Mouse (Mus musculus): ENCODE results near the gene Il6st.

Il6st gene

DNA sequence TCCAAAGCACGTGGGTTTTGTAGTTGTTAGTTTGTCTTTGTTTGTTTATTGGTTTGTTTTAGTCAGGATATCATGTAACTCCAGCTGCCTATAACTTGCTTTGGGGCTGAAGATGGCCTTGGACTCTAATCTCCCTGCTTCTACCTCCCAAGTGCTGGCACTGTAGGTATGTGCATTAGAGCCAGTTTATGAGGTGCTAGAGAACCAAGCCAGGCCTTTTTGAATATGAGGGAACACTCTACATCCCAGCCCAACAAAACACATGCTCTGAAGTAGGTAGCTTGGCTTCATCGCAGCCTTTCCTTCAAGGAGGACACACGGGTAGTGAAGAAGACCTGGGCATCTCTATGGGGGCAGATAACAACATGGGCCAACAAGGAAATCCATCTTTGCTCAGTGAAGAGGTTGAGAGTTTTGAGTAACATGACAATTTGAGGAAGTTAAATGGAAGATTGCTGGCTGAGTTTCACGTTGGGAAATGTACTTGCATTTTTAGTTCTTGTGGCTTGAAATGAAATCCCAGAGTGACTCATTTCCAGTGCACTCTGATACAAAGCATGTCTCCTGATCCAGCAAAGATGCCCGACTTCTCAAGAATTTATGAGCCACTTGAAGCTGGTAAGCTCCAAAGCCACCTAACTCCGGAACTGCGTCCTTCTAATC, 20.9 kb upstream of the Il6st start:
- DNase-seq (ENCODE audit: low read depth, low spot score), result no peak

DNA sequence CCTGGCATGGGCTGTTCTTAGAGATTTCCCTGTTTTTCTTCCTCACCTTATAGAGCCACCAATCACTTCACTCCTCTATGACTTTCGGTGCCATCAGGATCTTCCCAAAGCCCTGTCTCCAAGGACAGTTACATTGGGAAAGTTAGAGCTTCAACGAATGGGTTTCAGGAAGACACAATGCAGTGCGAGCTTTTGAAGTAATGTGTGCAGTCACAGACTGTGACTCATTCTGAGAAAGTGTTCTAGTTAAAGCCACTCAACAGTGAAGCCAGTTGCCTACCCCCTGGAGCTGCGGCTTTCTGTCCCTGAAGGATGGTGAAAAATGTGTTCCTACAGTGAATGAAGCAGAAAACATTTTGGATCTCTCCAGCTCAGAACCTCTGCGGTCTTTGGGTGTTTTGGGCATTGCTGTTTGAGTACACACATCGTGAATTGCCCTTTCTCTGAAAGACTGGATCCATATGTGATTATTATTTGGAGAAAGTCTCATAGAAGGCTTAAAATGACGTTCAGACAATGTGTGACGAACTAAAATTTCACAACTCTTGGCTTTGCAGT, 16.7 kb upstream of the Il6st start:
- no peak for DNase-seq (ENCODE audit: low read depth, low spot score)

DNA sequence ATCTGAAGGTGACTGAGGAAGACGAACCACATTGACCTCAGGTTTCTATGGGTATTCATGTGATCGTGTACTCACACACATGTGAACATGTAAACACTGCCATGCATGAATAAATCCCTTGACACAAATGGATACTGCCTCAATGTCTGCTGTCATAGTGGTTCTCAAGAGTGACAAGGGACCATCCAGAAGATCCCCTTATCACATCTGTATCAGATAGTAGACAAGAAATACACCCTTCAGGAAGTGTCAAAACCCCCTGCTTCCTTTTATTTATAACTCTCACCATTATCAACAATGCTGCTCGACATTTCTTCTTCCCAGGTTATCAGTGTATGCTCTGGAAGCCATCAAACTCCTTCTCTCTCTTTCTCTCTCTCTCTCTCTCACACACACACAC, 13.7 kb upstream of the Il6st start:
- no peak for DNase-seq (ENCODE audit: low read depth, low spot score)

DNA sequence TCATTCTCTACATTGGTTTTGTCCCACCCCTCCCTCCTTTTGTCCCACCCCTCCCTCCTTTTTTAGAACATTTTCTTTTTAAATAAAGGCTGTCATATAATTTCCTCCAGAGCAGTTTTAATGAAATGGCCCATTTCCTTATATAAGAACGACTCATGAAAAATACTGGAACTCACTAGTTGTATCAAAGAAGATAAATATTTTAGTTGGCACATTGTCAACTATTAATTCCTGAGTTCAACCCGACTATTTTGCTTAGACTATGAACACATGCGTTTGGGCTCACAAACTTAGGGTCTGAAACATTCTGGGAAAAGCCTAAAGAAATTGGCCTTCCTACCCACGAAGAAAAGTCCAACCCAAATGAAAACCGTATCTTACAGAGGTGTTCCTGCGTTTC, 6.5 kb upstream of the Il6st start:
- no peak for DNase-seq (ENCODE audit: low read depth, low spot score)

DNA sequence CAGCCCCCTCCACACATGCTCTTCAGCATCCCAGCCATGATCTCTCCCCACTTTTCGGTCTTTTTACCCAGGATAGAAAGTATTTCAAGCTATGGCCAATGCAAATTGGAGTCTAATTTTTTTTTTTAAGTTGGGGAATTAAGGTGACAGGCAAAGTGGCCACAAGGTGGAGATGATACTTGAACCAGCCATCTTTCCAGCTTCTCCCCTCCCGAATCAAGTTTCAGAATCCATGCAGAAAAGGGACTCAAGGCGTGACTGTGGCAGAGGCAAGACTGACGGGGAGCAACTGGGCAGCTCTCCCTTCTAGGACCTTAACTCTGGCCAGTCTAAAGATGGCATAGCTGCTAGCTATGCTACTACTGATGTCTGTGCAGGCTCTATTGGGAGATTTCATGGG, 5.9 kb upstream of the Il6st start:
- no peak for DNase-seq (ENCODE audit: low read depth, low spot score)

DNA sequence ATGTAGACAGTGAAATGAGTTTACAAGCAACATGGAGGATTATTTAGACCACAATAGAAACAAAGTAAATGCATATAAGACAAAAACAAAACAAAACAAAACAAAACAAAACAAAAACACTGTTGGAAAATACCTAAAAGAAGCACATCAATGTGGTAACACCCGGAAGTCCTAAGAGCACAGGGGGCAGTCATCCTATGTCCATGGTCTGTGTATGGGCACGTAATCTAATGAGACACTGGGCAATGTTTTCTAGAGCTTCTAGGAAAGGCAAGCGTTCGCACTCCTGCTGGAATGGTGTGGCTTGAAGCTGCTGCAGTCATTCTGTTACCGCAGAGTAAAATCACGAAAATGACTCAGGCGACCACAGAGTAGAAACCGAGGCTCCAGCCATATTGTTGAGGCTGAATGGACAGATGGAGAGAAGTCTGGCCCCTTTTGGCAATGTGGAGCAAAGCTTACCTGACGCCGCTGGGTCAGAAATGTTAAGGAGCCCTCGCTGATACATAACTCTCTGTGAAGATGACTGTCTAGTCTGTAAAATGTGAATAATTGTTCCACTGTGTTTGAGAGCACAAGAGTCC, 5.3 kb upstream of the Il6st start:
- no peak for DNase-seq (ENCODE audit: low read depth, low spot score)

DNA sequence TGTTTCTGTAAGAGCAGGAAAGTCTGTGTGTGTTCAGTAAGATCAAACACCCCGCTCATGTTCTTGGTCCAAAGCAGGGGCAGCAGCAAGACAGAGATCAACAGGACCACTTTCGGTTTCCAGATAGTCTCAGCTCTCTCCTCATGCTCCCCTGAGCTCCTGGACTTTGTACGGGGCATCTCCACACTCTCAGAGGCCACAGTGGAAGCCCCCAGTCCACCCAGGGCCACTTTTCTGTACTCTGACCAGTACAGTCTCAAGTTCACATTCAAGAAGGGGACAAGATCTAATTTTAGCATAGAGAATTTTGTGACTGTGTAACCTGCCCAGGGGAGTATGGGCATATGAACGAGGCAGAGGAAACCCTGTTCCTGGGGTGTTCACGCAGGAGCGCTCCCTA, 3.9 kb upstream of the Il6st start:
- DNase-seq (ENCODE audit: low read depth, low spot score), result no peak

DNA sequence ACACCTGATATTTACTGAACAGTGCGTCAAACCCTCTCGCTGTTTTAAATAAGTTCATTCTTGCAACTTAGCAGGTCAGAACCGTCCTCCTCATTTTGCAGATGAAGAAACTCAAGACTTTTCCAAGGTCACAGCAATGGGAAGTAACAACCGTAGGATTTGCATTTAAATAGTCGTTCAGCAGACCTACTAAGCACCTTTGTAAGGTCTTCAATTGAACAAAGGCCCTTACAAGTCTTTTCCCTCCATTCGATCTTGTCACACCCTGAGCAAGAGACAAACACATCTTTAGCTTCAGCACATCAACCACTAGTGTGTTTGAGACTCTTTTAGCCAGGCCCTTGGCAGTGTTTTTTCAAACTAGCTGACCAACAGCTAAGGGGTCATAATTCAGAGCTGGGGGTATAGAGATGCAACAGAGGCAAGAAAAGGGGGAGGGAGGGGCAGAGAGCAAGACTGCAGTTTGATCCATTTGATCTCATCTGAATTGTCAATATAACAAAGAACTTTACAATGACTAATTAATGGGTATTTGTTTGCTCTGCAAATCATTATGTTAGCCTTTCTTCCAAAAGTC, 1.4 kb upstream of the Il6st start:
- DNase-seq (ENCODE audit: low read depth, low spot score), result no peak

DNA sequence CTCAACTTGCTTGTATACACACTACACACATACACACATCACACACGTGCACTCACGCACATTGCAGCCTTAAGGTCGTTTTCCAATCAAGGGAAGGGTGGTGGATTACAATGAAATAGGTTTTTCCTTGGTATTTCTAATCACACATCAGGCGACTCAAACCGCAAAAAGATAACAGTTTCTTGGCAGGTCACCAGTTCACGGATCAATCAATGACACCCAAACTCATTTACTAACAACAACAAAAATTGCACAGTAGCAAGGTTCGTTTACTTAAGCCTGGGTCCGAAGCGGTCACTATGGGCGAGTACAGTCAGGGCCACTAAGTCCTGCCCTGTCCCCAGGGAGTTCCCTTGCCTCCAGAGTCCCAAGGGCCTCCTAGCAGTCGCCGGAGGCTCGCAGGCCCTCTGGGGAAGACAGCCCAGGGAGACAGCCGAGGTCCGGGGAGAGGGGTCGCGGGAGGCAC, 500 bp upstream of the Il6st start:
- DNase-seq (ENCODE audit: low read depth, low spot score), result no peak

DNA sequence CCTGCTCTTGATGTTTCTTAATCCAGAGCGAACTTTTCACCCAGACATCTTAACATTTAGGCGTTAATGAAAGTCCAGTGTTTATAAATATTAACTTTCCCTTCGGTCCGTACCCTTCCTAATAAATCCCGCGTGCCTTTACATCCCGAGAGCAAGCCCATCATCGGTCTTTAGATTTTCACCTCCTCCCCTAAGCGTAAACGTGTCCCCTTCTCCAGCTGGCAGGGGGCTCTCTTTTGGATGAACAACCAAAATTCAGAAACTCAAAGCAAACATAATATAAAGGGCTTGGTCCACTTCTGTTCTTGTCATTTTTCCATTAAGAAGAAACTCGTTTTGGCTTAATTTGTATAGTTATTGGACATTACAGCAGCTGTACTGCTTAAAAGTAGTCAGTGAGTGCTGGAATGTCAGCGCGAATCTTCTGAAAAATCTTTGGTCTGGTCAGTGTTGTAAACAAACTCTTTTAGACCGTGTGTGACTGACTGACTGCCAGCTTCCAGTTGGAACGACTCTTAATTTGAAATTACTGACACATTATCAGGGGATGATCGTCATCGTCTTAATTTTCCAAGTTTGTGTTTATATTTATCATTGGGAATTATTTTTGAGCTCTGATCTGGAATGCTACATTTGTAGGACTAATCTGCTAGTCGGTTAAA, 887 bp downstream of the Il6st start:
- peak; percentile 13 for DNase-seq (ENCODE audit: low read depth, low spot score)

DNA sequence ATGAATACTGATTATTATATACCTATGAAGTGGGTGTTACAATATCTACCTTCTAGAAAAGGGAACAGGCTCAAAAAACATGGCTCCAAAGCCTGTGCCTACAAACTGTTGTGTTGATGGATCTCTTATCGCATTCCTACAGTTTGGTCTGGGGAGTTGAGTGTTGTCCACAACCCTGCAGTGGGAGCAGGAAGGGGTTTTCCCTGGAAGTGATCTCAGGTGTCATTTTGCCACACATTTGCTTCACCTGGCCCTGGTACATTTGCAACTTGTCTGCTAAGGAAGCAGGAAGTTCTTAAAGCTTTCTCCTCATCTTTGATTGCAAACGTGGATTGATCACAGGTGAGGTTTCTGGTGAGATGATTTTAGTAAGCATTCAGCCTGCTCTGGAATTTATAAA, 1.7 kb downstream of the Il6st start:
- DNase-seq (ENCODE audit: low read depth, low spot score), result no peak

DNA sequence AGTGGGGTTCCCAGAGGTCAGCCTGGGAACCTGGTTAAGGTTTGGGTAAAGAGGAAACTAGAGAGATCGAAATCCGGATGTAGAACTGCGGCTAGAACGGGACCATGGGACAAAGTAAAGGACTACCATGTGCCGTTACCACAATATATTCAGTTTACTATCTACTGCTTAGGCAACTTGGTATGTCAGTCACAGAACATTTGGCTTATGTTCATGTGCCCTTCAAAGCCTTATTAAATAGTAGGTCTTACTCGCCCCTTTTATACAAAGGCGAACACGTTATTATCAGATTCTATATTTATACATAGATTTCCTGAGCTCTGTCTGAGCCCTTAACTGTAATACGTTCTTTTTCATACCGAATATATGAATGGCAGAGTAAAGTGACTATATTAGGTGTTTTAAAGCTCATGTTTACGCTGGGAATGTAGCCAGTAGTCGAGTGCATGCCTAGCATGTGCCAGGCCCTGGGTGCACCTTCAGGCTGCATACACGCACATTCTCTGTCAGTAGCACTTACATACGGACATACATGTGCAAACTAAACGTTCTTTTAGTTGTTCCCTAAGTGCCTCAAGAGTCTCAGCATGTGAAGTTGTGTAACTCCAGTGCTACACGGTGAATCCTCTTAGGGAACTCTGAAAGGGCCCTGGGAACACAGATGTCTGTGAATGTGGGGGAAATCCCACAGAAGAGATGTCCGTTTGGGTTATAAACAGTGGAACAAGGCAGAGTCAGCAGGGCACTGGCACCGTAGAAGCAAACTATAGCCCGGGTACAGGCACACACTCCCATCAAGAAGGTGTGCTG, 2.5 kb downstream of the Il6st start:
- DNase-seq (ENCODE audit: low read depth, low spot score), result no peak

DNA sequence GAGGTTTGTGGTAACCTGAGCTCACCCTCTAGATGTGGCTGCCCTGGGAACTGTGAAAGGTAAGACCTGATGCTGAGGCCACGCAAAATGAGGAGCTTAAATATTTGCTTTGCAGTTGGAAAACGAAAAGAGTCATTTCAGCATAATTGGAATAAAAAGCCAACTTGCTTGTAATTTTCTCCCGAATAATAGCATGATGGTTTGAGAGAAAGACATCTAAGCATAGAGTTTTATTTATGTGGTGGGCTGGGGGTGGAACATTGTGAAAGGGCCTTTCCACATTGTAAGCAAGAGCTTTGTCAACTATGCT, 3.0 kb downstream of the Il6st start:
- no peak for DNase-seq (ENCODE audit: low read depth, low spot score)

DNA sequence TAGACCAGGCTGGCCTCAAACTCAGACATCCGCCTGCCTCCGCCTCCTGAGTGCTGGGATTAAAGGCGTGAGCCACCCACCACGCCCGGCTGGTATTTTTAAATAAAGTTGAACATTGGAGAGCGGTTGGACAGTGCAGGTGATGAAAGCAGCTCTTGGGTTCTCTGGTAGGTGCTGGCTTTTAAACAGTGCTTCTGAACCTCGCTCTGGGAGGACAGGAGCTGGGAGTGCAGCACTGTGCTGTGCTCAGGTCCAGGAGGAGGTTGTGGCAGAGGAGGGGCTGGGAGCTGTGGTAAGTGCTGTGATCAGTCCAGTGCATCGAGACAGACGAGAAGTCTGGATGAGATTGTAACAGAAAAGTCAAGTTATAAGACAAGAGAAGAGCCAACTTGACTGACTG, 3.5 kb downstream of the Il6st start:
- DNase-seq (ENCODE audit: low read depth, low spot score), result no peak

DNA sequence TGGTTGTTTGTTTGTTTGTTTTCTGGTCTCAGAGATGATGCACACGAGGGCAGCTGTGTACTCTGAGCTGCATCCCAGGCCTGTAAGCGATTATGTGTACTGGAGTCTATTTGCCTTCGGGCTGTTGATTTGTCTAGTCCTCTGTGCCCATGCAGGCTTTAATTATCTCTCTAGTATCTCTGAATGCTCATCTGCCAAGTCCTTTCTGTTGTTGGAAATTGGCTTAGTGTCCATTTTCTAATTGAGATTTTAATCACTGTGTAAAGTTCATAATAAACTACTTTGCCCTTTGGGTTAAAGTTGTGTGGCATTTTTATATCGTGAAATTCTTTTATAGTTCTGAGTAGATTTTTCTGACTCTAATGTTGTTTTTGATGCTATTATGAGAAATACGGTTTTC, 5.6 kb downstream of the Il6st start:
- DNase-seq (ENCODE audit: low read depth, low spot score), result no peak

DNA sequence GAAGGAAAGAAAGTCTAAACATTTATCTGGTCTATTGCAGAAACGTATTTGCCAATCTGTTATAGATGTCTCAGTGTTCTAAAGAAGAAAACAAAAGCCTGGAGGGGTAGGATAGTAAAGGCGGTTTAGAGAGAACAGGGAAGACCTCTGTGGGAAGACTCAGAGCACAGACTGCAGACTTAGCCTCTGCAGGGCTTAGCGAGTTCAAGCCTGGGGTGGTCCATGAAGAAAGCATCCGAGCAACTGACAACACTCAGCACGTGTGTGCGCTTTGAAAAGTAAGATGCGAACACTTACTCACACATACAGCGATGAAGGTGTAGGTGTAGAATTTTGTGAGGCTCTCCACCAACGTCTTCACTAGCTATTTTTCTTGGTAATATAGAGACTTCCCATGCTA, 7.3 kb downstream of the Il6st start:
- no peak for DNase-seq (ENCODE audit: low read depth, low spot score)

DNA sequence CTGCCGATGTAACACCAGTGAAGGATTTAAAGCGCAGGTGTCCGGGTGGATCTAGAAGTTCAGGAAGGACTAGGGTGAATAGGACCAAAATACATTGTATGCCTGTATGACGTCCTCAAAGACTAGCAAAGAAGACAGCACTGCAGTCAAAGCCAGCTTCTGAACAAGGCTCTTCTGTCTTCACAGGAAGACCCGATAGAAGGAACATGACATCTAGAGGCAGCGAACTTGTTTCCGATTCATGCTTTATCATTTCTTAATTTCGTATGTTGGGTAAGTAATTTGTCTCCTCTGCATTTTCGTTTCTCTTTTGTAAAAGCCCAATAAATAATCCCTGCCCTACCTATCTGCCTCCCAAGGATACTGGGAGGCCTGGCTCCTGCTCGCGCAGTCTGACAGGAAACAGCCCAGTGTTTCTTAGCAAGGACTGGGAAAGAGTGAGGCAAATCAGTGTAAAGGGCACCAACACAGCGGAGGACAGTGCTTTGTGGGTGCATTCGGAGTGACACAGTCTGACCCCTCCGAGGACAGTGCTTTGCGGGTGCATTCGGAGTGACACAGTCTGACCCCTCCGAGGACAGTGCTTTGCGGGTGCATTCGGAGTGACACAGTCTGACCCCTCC, 8.6 kb downstream of the Il6st start:
- DNase-seq (ENCODE audit: low read depth, low spot score), result no peak

DNA sequence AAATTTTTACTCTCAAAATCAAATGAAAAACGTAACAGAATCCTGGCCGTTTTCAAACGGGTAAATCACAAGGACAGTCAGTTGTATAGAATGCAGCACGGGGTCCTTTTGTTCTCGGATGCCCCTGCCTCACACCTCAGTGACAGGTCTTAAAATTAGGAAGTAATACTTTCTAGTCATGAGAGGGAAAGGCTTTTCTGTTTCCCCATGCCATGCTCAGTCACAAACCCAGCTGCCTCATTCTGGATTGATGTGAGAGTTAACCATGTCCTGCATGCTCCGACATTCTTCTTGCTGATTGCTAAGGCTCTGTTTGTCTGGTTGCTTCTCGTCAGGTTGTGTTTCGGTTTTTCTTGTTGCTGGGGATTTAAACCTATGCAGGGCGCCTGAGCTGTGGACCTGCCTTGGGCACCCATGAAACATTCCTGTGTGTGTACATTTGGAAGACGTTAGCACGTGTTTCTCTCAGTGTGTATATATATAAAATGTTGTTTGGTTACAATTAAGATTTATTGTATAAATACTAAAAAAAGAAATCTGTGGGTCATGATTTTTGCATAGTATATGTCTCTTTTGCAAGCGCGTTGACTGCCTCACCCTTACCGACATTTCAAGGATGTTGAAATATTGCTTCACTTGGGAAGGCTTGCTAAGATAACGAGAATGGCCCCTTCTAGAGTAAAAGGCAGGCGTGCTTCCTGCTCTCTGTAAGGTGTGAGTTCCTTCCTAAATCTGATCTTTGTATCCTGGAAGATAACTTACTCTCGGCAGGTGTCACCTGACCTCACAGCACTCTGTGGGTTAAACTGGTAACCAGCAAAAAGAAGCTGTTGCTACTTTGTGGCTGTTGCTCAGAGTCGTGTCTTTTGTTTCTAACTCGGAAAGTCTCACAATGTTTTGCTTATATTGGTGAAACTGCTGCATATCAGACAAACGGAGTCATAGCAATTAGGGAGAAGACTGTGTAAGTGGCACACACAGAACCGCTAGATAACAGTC, 10.2 kb downstream of the Il6st start:
- no peak for DNase-seq (ENCODE audit: low read depth, low spot score)

DNA sequence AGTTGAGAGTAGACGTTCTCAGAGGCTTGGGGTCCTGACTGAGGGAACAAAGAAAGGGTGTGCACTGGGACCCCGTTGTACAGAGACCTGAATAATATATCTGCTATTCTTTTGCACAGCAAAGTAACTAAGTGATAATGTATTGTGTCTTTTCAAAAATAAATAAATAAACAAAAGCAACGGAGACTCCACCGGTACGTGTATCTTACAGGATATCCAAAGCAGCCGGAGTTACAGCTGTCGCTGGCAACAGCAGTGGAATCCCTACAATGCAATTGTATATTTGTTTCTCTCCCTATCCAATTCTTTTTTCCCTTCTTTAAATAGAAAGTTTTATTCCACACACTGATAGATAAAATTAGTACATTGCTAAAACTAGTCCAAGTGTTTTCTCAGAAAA, 15.2 kb downstream of the Il6st start:
- no peak for DNase-seq (ENCODE audit: low read depth, low spot score)

DNA sequence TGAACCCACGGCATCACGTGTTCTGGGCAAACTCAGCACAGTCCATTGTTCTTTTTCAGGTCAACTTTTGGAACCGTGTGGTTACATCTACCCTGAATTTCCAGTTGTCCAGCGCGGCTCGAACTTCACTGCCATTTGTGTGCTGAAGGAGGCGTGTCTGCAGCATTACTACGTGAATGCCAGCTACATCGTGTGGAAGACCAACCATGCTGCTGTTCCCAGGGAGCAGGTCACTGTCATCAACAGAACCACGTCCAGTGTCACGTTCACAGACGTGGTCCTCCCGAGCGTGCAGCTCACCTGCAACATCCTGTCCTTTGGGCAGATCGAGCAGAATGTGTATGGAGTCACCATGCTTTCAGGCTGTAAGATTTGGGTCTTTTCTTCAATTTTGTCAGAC, 16.1 kb downstream of the Il6st start:
- no peak for DNase-seq (ENCODE audit: low read depth, low spot score)
